Mouse (Mus musculus): ENCODE data around the gene Cldn10. TPM values are rescaled to one million over a fixed set of nuclear protein-coding genes. Genes with fewer than 3 reads are reported as not detected.

Gene Cldn10
- total RNA-seq, 2 experiments from 2014 or later = not detected

DNA sequence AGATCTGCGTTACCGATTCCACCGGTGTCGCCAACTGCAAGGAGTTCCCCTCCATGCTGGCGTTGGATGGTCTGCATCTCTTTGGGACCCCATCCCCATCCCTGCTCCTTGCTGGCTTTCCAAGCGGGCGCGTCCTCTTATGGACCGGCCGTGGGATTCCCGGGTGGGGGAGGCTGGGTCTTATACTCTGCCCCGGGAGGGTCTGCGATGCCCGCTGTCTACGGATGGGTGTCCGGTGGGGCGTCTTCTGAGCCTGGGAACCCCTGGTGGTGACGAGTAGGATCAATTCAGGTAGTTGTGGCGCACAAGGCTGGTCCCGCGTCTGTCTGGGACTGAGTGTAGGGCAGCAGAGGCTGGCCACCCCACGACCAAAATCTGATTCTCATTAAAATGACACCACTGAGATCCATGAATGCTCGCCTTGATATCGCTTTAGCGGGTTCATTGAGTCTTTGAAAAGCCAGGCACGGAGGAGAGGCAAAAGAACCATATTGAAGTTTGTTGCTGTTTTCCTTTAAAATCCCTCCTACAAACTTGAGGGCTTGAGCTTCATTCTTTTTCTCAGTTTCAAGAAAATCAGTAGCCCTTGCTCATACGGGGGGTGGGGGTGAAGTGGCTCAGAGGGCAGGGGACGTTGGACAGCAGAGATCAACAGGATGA lies 67.6 kb downstream of the Cldn10 start:
- intact Hi-C loops (cut with DNase I) = no loop called here
- DNase-seq = no peak

DNA sequence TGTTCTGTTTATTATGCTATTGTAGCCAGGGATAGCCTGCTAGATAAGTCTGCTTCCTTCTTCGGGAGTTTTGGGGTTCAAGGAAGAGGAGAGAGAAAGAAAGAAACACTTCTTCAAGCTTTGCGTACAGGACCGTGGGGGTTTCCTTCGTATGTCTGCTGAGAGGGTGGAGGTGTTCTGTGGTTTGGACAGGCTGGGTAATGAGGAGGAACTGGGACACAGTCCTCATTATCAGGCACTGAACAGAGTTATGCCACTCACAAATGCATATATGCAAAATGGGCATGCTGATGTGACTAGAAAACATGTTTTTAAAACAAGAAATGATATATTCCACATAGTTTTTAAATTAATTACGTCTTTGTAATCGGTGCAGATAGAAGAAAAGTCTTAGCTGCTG lies 68.9 kb downstream of the Cldn10 start:
- intact Hi-C loops (cut with DNase I) = no loop called here
- DNase-seq = no peak

DNA sequence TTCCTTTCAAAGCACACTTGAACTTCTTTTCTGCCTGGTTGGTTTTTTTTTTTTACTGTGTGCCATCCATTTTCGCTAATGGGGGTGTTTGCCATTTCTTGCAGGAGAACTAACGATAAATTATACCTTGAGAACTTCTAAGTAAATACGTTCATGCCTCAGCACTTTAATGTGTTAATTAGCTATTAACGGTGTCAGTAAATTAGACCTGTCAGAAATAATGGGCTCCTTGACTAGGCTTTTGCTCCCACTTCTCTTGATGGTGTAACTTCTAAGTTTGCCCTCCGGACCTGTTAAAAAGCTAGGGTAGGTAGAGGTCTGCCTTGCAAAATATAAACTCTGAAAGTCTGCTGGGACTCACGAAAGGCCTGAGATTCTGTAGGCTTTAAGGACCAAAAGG lies 70.6 kb downstream of the Cldn10 start:
- intact Hi-C loops (cut with DNase I) = no loop called here
- no peak for DNase-seq

DNA sequence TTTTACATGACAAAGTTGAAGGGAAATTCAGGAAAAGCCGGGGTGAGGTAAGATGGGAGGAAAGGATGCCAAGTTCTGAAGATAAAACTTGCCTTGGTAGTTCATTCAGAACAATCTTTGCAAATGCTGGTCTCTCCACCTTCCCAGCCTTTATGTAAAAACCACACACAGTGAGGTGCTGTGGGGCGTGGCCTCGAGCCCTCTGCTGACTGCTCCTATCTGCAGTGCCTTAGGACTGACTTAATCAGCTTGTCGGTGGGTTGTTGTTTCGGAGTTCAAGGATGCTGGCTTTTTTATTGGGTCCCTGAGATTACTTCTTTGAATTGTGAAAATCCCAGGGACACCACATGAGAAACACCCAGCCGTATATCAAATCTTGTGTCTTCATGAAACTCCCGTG lies 74.5 kb downstream of the Cldn10 start:
- DNase-seq = no peak
- intact Hi-C loops (cut with DNase I) = no loop called here

DNA sequence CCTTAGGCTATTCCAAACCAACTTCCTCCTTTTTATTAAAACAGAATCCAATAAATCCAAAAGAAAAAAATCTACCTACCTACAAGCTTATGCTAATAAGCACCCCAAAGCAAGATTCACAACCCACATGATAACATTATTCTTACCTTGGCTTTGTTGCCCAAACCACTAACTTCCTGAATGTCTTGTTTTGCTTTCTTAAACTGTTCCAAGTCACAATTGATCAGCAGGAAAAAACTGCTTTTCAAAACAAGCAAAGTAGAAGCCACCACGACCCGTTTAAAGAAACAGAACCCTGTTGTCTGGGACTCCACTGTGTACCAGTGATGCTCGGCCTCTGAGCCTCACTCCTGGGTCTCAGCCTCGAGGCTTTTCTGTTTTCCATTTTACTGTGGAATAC lies 77.2 kb downstream of the Cldn10 start:
- intact Hi-C loops (cut with DNase I) = no loop called here
- DNase-seq = no peak

DNA sequence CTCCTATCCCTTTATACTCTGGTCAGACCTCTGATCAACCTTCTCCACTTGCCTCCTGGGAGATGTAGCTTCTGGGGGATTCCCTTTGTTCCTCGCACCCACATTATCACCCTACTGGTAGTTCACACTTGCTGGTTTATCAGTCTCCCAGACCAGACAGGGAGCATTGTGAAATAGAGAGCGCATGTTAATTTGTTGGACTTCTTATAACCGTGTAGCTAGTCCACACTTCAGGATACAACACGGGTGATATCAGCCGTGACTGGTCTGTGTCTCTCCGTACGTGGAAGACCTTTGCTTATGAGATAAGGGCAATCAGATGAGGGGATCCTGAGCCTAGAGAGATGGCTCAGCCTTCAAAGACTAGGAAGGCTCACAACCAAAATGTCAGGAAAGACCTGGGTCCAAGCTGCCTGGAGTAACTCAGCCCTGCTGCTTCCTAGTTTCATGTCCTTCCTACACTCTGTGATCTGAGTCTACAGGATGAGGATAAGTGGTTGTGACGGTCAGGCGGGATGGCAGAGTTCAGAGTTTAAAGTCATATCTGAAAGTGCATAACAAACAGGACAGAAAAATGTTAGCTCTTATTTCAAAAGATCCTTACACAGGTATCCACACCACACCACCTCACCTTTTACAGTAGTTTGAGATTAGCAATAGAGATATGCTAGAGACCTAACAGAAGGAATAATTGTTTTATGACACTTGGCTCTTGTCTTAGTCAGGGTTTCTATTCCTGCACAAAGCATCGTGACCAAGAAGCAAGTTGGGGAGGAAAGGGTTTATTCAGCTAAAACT lies 78.5 kb downstream of the Cldn10 start:
- intact Hi-C loops (cut with DNase I) = no loop called here
- DNase-seq = no peak

DNA sequence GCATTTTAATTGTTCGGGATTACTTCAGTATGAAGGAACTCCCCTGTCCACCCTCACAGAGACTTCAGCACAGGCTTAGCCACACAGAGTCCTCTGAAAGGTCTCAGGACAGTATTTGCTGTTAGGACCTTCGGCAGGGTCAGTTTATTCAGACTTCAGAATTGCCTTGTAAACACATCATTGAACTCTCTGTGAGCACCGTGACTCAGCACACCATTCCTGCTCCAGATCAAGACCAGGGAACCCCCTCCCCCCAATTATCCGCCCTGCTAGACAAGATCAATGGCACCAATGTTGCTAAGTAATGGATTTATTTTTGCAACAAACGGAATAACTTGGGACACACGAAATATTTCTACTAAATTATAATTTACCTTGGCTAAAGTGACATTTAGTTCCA lies 79.7 kb downstream of the Cldn10 start:
- no peak for DNase-seq
- intact Hi-C loops (cut with DNase I) = no loop called here

DNA sequence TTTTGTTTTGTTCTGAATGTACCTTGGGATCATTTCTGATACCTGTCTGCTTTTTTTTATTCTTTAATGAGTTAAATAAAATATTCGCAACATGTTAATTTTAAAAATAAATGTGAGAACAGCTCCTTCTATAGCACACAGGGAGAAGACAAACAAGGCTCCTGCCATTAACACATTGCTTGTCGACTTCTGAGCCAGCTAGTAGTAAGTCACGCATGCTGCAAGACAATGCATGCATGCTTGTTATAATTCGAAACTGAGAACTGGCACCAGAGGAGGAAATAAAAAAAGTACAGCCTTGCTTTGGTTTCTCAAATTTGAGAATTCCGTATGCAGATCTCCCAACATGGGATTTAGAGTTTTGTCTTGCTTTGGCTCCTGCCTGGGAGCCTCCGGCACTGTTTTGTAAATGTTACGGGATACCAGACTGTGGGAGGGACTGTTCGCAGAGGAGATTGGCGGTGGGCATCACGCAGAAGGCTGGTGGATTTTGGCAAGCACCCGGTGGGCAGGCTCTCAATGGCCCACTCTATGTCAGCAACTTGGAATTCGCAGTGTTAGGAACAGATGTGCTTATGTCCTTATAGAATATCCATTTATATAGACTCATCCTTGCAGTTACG lies 80.5 kb downstream of the Cldn10 start:
- intact Hi-C loops (cut with DNase I) = no loop called here
- no peak for DNase-seq

DNA sequence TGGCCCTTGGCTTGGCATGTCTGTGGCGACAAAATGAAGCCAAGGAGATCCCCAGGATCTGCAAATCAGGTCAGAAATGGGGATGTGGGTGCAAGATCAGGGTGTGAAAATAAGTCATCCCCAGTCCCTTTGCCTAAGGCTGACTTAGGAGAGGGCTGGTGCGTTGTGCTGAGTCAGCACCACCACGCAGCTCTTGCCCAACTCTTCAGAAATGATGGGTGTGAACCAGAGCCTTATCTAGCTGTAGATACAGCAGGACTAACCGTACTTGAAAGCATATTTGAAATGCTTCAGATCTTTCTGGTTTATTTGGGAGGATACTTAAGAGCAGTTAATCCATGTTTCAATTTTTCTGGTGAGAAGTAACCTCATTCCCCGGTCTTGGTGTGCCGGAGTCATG lies 82.0 kb downstream of the Cldn10 start:
- intact Hi-C loops (cut with DNase I) = no loop called here
- no peak for DNase-seq

DNA sequence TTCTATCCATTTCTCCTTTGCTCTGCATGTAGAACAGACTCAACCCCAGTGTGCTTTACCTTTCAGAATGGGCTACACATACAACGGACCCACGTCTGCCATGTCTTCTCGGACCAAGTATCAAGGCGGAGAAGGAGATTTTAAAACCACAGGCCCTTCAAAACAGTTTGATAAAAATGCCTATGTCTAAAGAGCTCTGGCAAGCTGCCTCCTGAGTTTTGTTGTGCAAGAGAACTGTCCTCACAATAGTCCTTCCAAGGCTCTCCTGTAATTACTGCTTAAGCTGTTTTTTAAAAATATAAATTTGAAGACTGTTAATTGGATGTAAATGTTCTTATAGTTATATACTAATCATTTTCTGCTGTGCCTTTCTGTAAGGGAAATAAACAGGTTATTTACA lies 86.4 kb downstream of the Cldn10 start:
- no peak for DNase-seq
- intact Hi-C loops (cut with DNase I) = no loop called here

DNA sequence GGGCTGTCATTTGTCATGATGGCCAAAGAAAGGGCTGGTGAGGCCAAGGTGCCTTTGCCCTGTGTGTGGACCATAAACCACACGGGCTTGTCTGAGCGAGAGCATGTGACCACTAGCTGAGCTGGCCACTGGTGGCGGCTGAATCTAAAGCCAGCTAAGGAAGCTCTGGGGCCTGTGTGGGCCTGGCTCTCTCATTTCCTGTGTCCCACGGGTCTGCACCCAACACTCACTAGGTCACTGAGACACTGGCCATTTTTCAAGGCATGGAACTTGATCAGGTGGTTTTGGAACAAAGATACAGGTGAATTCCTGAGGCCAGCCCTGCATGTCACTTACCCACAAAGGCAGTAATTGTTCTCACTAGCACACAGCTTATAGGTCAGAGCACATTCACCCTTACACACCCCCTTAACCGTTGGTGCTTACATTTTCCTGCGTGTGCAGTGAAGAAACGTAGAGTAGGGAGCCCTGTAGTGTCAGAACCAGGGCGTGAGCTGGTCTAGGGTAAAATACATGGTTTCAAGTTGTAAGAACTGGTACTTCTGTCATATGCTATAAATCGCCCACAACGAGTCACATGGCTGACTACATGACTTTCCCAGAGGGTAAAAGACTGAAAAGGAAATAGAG lies 87.2 kb downstream of the Cldn10 start:
- intact Hi-C loops (cut with DNase I) = no loop called here
- no peak for DNase-seq

DNA sequence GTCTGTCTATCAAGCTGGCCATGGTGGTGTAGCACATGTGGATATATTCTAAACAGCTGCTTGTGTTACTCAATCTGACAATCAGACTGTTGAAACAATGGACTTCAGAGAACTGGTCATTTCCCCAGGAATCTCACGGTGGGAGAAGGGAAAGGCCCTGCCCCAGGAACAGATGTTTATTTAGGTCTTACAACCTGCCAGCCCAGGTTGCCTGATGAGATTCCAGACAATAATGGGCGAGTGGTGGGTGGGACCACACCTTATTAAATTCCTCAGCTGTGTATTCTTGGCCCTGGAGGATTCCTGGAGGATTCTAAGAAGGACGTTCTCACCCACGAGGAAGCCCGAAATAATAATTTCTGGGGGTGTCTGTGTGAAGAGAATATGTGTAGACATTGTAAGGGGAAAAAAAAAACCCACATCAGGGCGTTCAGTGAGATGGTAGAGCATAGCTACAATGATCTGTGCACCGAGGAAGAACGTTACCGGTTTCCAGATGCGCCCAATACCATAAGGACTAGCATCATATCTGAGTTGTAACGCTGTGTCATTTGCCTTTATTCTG lies 90.7 kb downstream of the Cldn10 start:
- intact Hi-C loops (cut with DNase I) = no loop called here

DNA sequence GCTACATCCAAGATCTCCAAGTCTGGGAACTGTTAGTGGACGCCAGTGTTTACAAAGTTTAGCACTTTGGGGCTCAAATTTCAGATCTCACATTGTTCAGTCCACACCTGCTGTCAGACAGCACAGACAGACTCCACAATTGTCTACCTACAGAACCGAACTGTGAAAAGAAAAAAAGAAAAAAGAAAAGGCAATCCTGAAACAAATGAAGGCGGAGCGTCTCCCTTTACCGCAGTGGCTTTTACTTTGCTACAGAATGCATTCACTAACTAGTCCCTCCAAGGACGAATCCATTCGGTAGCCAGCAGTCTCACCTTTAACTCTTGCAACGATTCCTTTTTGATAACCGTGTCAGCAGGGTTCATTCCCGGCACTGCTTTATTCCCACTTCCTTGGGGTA lies 93.0 kb downstream of the Cldn10 start:
- DNase-seq = no peak
- intact Hi-C loops (cut with DNase I) = no loop called here

More for the DNA sequence above, 90.7 kb downstream of the Cldn10 start:
- DNase-seq = no peak

DNA sequence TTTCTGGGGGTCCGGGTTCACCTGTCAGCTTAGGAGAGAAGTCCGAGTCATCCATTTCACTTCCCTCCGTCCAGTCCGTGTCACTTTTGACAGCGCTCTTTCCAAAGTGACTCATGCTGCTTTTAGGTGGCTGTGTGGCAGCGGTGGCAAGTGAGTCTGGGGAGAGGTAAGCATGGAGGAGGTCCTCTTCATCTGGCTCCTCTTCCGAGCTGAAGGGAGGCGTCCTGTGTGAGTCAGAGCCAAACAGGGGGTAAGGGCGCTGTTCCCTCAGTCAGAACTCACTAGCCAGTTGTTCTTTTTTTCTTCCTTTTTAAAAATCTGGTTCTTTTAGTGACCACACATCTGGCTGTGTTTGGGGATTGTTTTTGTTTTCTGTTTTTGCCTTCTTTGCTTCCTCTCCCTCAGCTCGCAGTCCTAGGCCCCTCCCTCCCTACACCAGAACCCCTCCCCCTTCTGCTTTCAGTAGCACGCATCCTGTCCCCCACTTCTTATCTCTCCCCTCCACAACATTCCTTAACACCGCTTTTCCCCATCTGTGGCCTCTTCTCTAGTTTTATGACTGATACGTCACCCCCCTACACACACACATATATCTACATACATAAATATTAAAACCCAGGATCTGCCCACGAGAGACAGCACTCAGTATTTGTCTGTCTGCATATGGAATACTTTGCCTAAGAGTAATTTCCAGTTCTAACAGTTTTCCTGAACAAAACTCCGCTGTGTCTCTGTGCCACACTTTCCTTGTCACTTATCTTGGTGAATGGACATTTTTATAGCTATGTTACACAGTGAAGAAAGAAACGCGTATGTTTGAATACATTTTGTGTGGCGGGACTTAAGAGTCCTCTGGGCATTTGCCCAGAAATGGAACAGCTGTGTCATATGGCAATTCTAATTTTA lies 95.9 kb downstream of the Cldn10 start:
- no peak for DNase-seq
- intact Hi-C loops (cut with DNase I) = no loop called here

DNA sequence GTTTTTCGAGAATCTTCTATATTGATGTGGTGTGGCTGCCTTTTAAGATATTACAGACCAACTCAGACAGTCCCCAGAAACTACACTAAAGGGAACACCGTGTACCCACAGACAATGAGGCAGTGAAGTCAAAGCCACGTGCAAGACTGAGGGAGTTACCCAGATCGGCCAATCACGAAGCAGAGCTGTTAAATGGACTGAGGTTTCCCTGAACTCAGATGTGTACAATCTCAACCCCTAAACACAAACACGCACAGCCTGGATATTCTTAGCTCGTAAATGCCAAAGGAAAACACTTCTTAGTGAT lies 96.5 kb downstream of the Cldn10 start:
- intact Hi-C loops (cut with DNase I) = no loop called here
- no peak for DNase-seq

DNA sequence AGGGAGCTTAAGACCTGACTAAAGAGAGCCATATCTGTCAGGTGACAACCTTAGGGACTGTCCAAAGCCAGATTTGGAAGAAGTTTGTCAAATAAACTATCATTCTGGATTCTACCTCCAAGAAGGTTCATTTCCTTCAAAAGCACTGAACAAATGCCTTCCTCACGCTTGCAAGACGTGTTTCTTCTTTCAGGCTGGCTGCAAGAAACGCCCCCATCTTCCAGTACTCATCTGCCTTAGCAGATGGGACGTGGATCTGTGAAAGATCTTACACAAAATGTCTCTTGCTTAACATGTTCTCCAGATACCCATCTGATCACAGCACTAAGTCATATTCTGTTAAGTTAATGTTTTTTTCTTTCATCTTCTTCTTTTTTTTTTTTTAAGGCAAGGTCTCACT lies 102.4 kb downstream of the Cldn10 start:
- intact Hi-C loops (cut with DNase I) = no loop called here

DNA sequence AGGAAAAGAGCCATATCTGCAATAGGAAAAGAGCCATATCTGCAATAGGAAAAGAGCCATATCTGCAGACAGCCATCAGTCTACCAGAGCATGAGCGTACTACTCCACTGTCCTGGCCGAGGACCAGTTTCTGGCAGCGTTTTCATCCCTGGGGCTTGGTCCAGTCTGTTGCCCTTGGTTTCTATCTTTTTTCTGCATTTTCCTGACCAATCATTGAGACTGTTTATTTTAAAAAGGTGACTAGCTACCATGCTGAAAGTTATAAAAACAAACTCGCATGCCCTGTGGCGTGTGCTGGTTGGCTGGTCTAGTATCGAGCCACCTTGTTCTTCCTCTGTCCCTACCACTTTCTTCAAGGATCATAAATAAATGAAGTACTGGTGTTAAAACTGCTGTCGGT lies 107.5 kb downstream of the Cldn10 start:
- intact Hi-C loops (cut with DNase I) = no loop called here

More for the DNA sequence above, 102.4 kb downstream of the Cldn10 start:
- no peak for DNase-seq

DNA sequence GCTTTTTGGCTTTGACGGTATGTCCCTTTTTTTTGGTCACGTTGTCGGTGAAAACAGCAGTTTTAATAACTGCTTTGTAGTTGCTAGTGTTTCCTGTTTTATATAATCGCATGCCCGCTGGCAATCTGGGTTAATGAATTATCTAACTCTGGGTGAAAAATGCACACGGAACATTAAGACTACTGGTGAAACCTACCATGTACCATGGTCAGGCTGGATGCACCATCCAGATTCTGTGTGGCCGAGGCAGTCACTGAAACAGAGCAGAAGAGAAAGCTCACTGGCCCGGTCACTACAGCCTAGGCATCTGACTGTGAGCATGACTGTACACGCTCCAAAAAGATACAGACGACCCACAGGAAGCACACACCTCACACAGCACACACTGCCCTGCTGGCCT lies 107.9 kb downstream of the Cldn10 start:
- no peak for DNase-seq
- intact Hi-C loops (cut with DNase I) = no loop called here

More for the DNA sequence above, 107.5 kb downstream of the Cldn10 start:
- no peak for DNase-seq

DNA sequence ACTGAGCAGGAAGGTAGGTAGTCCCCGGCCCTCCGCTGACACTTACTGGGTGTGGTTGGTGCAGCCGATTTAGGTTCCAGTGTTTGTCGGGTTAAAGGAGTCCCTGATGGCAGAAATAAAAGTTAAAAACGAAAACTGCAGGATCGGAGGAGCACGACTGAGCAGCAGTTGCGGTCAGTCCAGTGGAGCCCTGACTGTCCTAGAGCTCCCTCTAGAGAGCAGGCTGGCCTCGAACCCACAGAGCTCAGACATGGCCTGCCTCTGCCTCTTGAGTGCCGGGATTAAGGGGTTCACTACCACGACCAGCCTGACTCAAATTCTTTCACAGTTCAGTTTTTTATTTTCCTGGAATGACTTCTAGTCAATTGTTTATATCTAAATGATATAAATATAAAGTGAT lies 112.2 kb downstream of the Cldn10 start:
- no peak for DNase-seq
- intact Hi-C loops (cut with DNase I) = no loop called here

DNA sequence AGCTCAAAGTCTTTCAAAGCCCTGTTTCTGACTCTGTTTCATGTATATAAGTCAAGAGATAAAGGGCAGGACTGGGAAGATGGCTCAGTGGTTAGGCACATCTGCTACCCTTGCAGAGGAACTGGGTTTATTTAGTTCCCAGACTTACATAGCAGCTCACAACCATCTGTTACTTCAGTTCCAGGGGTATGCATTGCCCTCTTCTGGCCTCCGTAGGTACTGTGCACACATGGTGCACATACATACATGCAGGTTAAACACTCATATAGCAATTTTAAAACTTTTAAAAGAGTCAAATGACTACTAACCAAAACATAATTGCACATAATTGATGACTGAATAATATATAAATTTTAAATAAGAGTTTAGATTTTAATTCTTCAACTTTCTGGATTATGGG lies 113.2 kb downstream of the Cldn10 start:
- DNase-seq = no peak
- intact Hi-C loops (cut with DNase I) = no loop called here

All from gastrocnemius, postnatal 36 days (tissue).